Mouse (Mus musculus) forebrain, embryonic 13.5 days (tissue): ENCODE results near the gene Gm11444. TPM values are rescaled to one million over a fixed set of nuclear protein-coding genes. Genes with fewer than 3 reads are reported as not detected.
A peak's percentile ranks its signal among the peaks of the same experiment; 100 is the strongest.

Source experiments
- ATAC-seq: fragments of 200-750 bp; cut with Nextera tagmentation; 2 replicates; pipeline ENCODE4 v1.8.0; 2017
- H3K27ac ChIP-seq: fragments of 300-500 bp; sonication (generic); 2 replicates; pipeline ENCODE4 v1.5.1; 2015; ENCODE audit warnings: inconsistent platforms, mild to moderate bottlenecking, moderate library complexity
- H3K27me3 ChIP-seq: fragments of 300-500 bp; sonication (generic); 2 replicates; pipeline ENCODE4 v1.6.1; 2015; ENCODE audit warnings: mild to moderate bottlenecking, inconsistent platforms
- H3K36me3 ChIP-seq: fragments of 300-500 bp; sonication (generic); 2 replicates; pipeline ENCODE4 v1.6.1; 2015; ENCODE audit warnings: mild to moderate bottlenecking, inconsistent platforms; ENCODE audit not compliant: poor library complexity, severe bottlenecking
- H3K4me1 ChIP-seq: fragments of 300-500 bp; sonication (generic); 2 replicates; pipeline ENCODE4 v1.6.1; 2015; ENCODE audit warnings: inconsistent platforms
- H3K4me2 ChIP-seq: fragments of 300-500 bp; sonication (generic); 2 replicates; pipeline ENCODE4 v1.6.1; 2015; ENCODE audit warnings: inconsistent platforms, mild to moderate bottlenecking, moderate library complexity
- H3K4me3 ChIP-seq: fragments of 300-500 bp; sonication (generic); 2 replicates; pipeline ENCODE4 v1.5.1; 2015; ENCODE audit warnings: mild to moderate bottlenecking, inconsistent platforms
- H3K9ac ChIP-seq: fragments of 300-500 bp; sonication (generic); 2 replicates; pipeline ENCODE4 v1.6.1; 2015; ENCODE audit warnings: mild to moderate bottlenecking, inconsistent platforms
- H3K9me3 ChIP-seq: fragments of 300-500 bp; sonication (generic); replicated peaks from 2 replicates; pipeline ENCODE4 v1.6.1; 2016; ENCODE audit warnings: inconsistent platforms
- WGBS: fragments of 180-500 bp; shearing (Covaris S2); methylation state at CpG from one replicate; pipeline ENCODE4 v1.1.7; 2015; 5-methylcytosine and 5-hydroxymethylcytosine counted together
- polyA plus RNA-seq: library from polyadenylated mRNA; unstranded; fragments of >200 nt; fragmentation: Nextera tagmentation; extraction: Ambion mirVana; gene quantifications from 2 replicates; pipeline ENCODE4 v1.2.1, GENCODE M21; 2015

Gm11444 gene
- polyA plus RNA-seq, 1 experiment from 2014 or later = not detected

DNA sequence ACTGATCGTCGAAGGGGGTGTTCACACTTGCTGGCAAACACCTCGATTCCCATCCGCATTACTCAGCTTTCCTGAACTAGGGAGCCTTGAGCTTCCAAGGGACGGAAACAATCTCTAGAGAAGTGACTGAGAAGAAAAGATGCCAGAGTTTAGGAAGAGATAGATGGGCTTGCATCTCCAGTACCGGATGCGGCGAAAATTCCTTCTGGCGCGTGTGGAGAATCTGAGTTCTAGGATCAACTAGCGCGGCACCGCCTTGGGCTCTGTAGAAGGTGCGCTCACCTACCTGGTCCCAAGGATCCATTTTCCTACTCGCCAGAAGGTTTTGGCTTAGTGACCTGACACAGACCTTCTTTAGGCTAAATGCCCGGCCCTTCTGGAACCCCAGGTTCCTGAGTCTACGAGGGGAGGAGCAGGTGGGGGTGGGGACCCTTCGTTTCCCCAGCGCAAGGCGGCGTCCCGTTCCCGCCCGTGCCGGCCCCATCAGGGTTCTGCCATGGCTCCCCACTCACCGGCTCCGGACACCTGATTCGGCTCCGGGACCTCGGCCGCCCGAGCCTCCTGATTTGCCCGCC, 18.4 kb downstream of the Gm11444 start:
- no peak for ATAC-seq
- H3K9ac ChIP-seq = no peak overlapping the region
- under 1% methylated on average over 30 of the region's 33 CpGs for WGBS

DNA sequence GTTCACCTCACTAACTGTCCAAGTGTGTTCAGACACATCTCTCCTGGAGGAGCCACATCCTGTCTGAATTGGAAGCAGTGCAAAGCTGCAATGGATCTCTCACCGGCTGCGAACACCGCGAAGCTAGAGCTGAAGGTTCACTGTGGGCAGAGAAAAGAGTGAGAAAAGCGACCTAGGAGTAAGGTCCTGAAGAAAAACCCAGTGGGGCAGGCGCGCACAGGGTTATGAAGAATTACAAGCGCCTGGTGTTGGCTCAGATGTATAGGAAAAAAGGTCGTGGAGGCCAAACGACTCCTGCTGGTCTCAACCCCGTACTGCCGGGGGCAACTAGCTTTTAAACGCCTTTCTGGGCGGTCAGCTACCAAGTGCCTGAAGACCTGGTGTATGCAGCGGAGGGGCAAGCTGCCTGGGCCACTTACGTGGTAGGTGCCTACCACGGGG, 19.2 kb downstream of the Gm11444 start:
- Histone ChIP-seq H3K9ac (no peak overlapping the region), H3K27me3 (peaks cover 98% of the 10 kb centered on the region), H3K9me3 (no peaks in the 10 kb centered on the region), H3K4me1 (peaks cover 28% of the 10 kb centered on the region), H3K4me2 (no peak overlapping the region), H3K36me3 (no peaks in the 10 kb centered on the region), H3K4me3 (no peak overlapping the region), H3K27ac (no peak overlapping the region)
- ATAC-seq = no peak
- WGBS = under 1% methylated on average over 17 of the region's 17 CpGs

More for the DNA sequence above, 18.4 kb downstream of the Gm11444 start:
- H3K4me2 ChIP-seq = peak overlapping the region; percentile 65
- H3K9me3 ChIP-seq = no peaks in the 10 kb centered on the region
- no peak overlapping the region for H3K27ac ChIP-seq
- H3K27me3 ChIP-seq = peaks cover 98% of the 10 kb centered on the region
- H3K4me3 ChIP-seq = peak overlapping the region; percentile 38
- no peaks in the 10 kb centered on the region for H3K36me3 ChIP-seq
- peaks cover 30% of the 10 kb centered on the region for H3K4me1 ChIP-seq

- Histone ChIP-seq H3K9ac (peak overlapping the region; percentile 43; the same call in 1 of the 2 replicates), H3K4me2 (peak overlapping the region; percentile 52), H3K9me3 (no peaks in the 10 kb centered on the region), H3K27me3 (peaks cover 98% of the 10 kb centered on the region), H3K4me3 (peak overlapping the region; percentile 31), H3K4me1 (peaks cover 28% of the 10 kb centered on the region), H3K27ac (no peak overlapping the region), H3K36me3 (no peaks in the 10 kb centered on the region)
- under 1% methylated on average over 60 of the region's 61 CpGs for WGBS
- ATAC-seq = no peak
Measured at GRCm38 (mm10) chr11:85829520-85830440, 20.4 kb downstream of the Gm11444 start.

GRCm38 (mm10) chr11:85828691-85829519, 21.2 kb downstream of the Gm11444 start:
- Histone ChIP-seq H3K27ac (no peak overlapping the region), H3K9me3 (no peaks in the 10 kb centered on the region), H3K27me3 (peaks cover 98% of the 10 kb centered on the region), H3K9ac (no peak overlapping the region), H3K36me3 (no peaks in the 10 kb centered on the region), H3K4me1 (peaks cover 28% of the 10 kb centered on the region), H3K4me2 (peak overlapping the region; percentile 19; the same call in 1 of the 2 replicates), H3K4me3 (no peak overlapping the region)
- no peak for ATAC-seq
- WGBS = 3% methylated on average over 38 of the region's 38 CpGs

- Histone ChIP-seq H3K27me3 (peaks cover 95% of the 10 kb centered on the region), H3K4me3 (no peak overlapping the region), H3K27ac (no peak overlapping the region), H3K36me3 (no peaks in the 10 kb centered on the region), H3K4me1 (peaks cover 17% of the 10 kb centered on the region), H3K9ac (no peak overlapping the region), H3K9me3 (no peaks in the 10 kb centered on the region), H3K4me2 (no peak overlapping the region)
- no peak for ATAC-seq
- 12% methylated on average over 9 of the region's 9 CpGs for WGBS
Measured at GRCm38 (mm10) chr11:85827342-85827741, 22.8 kb downstream of the Gm11444 start.

- no peaks in the 10 kb centered on the region for H3K9me3 ChIP-seq
- no peaks in the 10 kb centered on the region for H3K36me3 ChIP-seq
- H3K4me3 ChIP-seq = no peak overlapping the region
- H3K27me3 ChIP-seq = peaks cover 93% of the 10 kb centered on the region
- H3K4me2 ChIP-seq = no peak overlapping the region
- no peak overlapping the region for H3K9ac ChIP-seq
- 90% methylated on average over 7 of the region's 7 CpGs for WGBS
- no peak for ATAC-seq
- peaks cover 13% of the 10 kb centered on the region for H3K4me1 ChIP-seq
- no peak overlapping the region for H3K27ac ChIP-seq
Measured at GRCm38 (mm10) chr11:85825823-85826222, 24.3 kb downstream of the Gm11444 start.

DNA sequence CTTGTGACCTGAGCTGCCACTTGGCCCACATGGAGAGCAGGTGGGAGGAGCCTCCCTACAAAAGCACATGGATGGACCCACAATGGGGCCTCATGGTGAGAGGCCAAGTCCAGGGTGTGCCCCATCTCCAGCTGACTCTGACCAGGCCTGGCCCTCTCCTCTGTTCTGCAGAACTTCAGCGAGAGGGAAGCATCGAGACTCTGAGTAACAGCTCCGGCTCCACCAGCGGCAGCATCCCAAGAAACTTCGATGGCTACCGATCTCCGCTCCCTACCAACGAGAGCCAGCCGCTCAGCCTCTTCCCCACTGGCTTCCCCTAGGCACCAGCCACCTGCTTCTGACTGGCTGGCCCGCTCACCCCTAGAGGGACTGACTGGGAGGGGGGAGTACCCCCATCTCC, 25.1 kb downstream of the Gm11444 start:
- Histone ChIP-seq H3K9me3 (no peaks in the 10 kb centered on the region), H3K27ac (no peak overlapping the region), H3K4me2 (no peak overlapping the region), H3K9ac (no peak overlapping the region), H3K4me3 (no peak overlapping the region), H3K27me3 (peaks cover 92% of the 10 kb centered on the region), H3K4me1 (peaks cover 9% of the 10 kb centered on the region), H3K36me3 (no peaks in the 10 kb centered on the region)
- ATAC-seq = no peak
- 74% methylated on average over 10 of the region's 10 CpGs for WGBS

- H3K4me2 ChIP-seq = no peak overlapping the region
- H3K27ac ChIP-seq = no peak overlapping the region
- no peak overlapping the region for H3K9ac ChIP-seq
- H3K36me3 ChIP-seq = no peaks in the 10 kb centered on the region
- peaks cover 86% of the 10 kb centered on the region for H3K27me3 ChIP-seq
- H3K4me1 ChIP-seq = no peaks in the 10 kb centered on the region
- ATAC-seq = no peak
- 93% methylated on average over 4 of the region's 4 CpGs for WGBS
- no peak overlapping the region for H3K4me3 ChIP-seq
- no peaks in the 10 kb centered on the region for H3K9me3 ChIP-seq
Measured at GRCm38 (mm10) chr11:85823794-85824193, 26.3 kb downstream of the Gm11444 start.

- H3K4me2 ChIP-seq = no peak overlapping the region
- no peak overlapping the region for H3K4me3 ChIP-seq
- no peak overlapping the region for H3K27ac ChIP-seq
- no peak overlapping the region for H3K9ac ChIP-seq
- H3K4me1 ChIP-seq = no peaks in the 10 kb centered on the region
- peaks cover 84% of the 10 kb centered on the region for H3K27me3 ChIP-seq
- 11% methylated on average over 6 of the region's 6 CpGs for WGBS
- no peaks in the 10 kb centered on the region for H3K36me3 ChIP-seq
- no peak for ATAC-seq
- no peaks in the 10 kb centered on the region for H3K9me3 ChIP-seq
Measured at GRCm38 (mm10) chr11:85823181-85823580, 27.0 kb downstream of the Gm11444 start.

- no peak overlapping the region for H3K4me3 ChIP-seq
- 79% methylated on average over 9 of the region's 9 CpGs for WGBS
- H3K9me3 ChIP-seq = no peaks in the 10 kb centered on the region
- H3K9ac ChIP-seq = no peak overlapping the region
- H3K36me3 ChIP-seq = no peaks in the 10 kb centered on the region
- H3K27me3 ChIP-seq = peaks cover 76% of the 10 kb centered on the region
- no peak overlapping the region for H3K27ac ChIP-seq
- no peak for ATAC-seq
- H3K4me1 ChIP-seq = no peaks in the 10 kb centered on the region
- H3K4me2 ChIP-seq = no peak overlapping the region
Measured at GRCm38 (mm10) chr11:85821659-85822058, 28.5 kb downstream of the Gm11444 start.

- H3K4me3 ChIP-seq = no peak overlapping the region
- H3K27me3 ChIP-seq = peaks cover 70% of the 10 kb centered on the region
- 86% methylated on average over 3 of the region's 3 CpGs for WGBS
- no peak overlapping the region for H3K27ac ChIP-seq
- no peaks in the 10 kb centered on the region for H3K9me3 ChIP-seq
- H3K4me1 ChIP-seq = no peaks in the 10 kb centered on the region
- H3K4me2 ChIP-seq = no peak overlapping the region
- no peak overlapping the region for H3K9ac ChIP-seq
- H3K36me3 ChIP-seq = no peaks in the 10 kb centered on the region
- ATAC-seq = no peak
Measured at GRCm38 (mm10) chr11:85820959-85821358, 29.2 kb downstream of the Gm11444 start.

- peaks cover 62% of the 10 kb centered on the region for H3K27me3 ChIP-seq
Measured at GRCm38 (mm10) chr11:85818401-85818800, 31.7 kb downstream of the Gm11444 start.

More at GRCm38 (mm10) chr11:85818401-85818800, 31.7 kb downstream of the Gm11444 start:
- no peak overlapping the region for H3K4me2 ChIP-seq
- WGBS = 73% methylated on average over 3 of the region's 3 CpGs
- no peaks in the 10 kb centered on the region for H3K9me3 ChIP-seq
- no peaks in the 10 kb centered on the region for H3K4me1 ChIP-seq
- ATAC-seq = no peak
- H3K9ac ChIP-seq = no peak overlapping the region
- H3K27ac ChIP-seq = no peak overlapping the region
- no peaks in the 10 kb centered on the region for H3K36me3 ChIP-seq
- H3K4me3 ChIP-seq = no peak overlapping the region
